Mouse (Mus musculus) stomach, postnatal 0 days (tissue): ENCODE data around the gene Scimp. TPM values are rescaled to one million over a fixed set of nuclear protein-coding genes. Genes with fewer than 3 reads are reported as not detected.

Experiments
- ATAC-seq: fragments of 200-750 bp; cut with Nextera tagmentation; 2 replicates; pipeline ENCODE4 v1.8.0; 2017; ENCODE audit not compliant: low FRiP score, low TSS enrichment
- DNase-seq: peaks from one replicate; pipeline ENCODE4 v3.0.0-alpha.2; 2016; ENCODE audit warnings: low spot score
- H3K27ac ChIP-seq: fragments of 300-500 bp; sonication (generic); replicated peaks from 2 replicates; pipeline ENCODE4 v1.5.1; 2014; ENCODE audit warnings: mild to moderate bottlenecking, control low read depth
- H3K27me3 ChIP-seq: fragments of 300-500 bp; sonication (generic); 2 replicates; pipeline ENCODE4 v1.6.1; 2014; ENCODE audit warnings: low read length; ENCODE audit not compliant: control insufficient read depth, insufficient read depth
- H3K36me3 ChIP-seq: fragments of 300-500 bp; sonication (generic); 2 replicates; pipeline ENCODE4 v1.6.1; 2014; ENCODE audit warnings: low read length, mixed read lengths; ENCODE audit not compliant: control insufficient read depth, insufficient read depth
- H3K4me1 ChIP-seq: fragments of 300-500 bp; sonication (generic); replicated peaks from 2 replicates; pipeline ENCODE4 v1.6.1; 2014; ENCODE audit warnings: antibody characterized with exemption; ENCODE audit not compliant: control insufficient read depth, insufficient read depth
- H3K4me2 ChIP-seq: fragments of 300-500 bp; sonication (generic); replicated peaks from 2 replicates; pipeline ENCODE4 v1.6.1; 2014; ENCODE audit warnings: low read depth, mild to moderate bottlenecking, control low read depth, moderate library complexity
- H3K4me3 ChIP-seq: fragments of 300-500 bp; sonication (generic); 2 replicates; pipeline ENCODE4 v1.5.1; 2014; ENCODE audit warnings: low read depth, low read length, control low read depth
- H3K9ac ChIP-seq: fragments of 300-500 bp; sonication (generic); 2 replicates; pipeline ENCODE4 v1.6.1; 2014; ENCODE audit warnings: mild to moderate bottlenecking, low read length, control low read depth, mixed read lengths
- H3K9me3 ChIP-seq: fragments of 300-500 bp; sonication (generic); 2 replicates; pipeline ENCODE4 v1.6.1; 2016; ENCODE audit warnings: low read length; ENCODE audit not compliant: control insufficient read depth
- CTCF ChIP-seq: IDR thresholded peaks from 2 replicates; pipeline ENCODE4 v1.5.1; 2016; ENCODE audit warnings: antibody characterized with exemption, low read depth, mild to moderate bottlenecking, moderate library complexity
- EP300 ChIP-seq: optimal IDR thresholded peaks from 2 replicates; pipeline ENCODE3; 2016; ENCODE audit warnings: antibody characterized with exemption
- WGBS: fragments of 180-500 bp; shearing (Covaris S2); extraction: QIAGEN DNeasy Blood & Tissue Kit; methylation state at CpG from one replicate; pipeline ENCODE4 v1.1.7; 2014; 5-methylcytosine and 5-hydroxymethylcytosine counted together
- polyA plus RNA-seq: library from polyadenylated mRNA; unstranded; fragments of >200 nt; fragmentation: Nextera tagmentation; extraction: Ambion mirVana; gene quantifications from 2 replicates; pipeline ENCODE4 v1.2.1, GENCODE M21; 2015

Gene Scimp
- polyA plus RNA-seq, 1 experiment from 2014 or later = 0.63 TPM

DNA sequence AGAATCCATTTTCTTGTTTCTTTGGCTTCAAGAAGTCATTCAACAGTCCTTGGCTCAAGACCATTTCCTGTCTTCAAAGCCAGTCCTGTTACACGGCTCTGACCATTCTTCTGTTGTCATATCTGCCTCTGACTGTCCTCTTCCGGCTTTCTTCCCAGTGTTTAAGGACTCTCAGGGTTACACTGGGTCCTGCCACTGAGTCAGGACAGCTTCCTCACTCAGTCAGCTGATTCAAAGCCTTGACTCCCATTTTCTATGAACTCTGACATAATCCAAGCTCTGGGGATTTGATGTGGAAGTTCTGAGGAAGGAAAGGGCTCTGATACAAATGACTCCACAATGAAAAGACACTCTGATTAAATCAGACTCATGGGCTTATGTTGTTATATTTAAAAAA, 9.5 kb downstream of the Scimp start:
- WGBS = 66% methylated on average over 2 of the region's 2 CpGs
- no peaks in the 10 kb centered on the region for H3K36me3 ChIP-seq
- DNase-seq (no peak), ATAC-seq (no peak)
- H3K9ac ChIP-seq = no peak overlapping the region
- no peak overlapping the region for H3K4me3 ChIP-seq
- no peak for TF ChIP-seq EP300
- no peak for TF ChIP-seq CTCF
- H3K4me1 ChIP-seq = no peaks in the 10 kb centered on the region
- no peak overlapping the region for H3K4me2 ChIP-seq
- no peaks in the 10 kb centered on the region for H3K9me3 ChIP-seq
- H3K27me3 ChIP-seq = no peaks in the 10 kb centered on the region
- H3K27ac ChIP-seq = no peak overlapping the region

DNA sequence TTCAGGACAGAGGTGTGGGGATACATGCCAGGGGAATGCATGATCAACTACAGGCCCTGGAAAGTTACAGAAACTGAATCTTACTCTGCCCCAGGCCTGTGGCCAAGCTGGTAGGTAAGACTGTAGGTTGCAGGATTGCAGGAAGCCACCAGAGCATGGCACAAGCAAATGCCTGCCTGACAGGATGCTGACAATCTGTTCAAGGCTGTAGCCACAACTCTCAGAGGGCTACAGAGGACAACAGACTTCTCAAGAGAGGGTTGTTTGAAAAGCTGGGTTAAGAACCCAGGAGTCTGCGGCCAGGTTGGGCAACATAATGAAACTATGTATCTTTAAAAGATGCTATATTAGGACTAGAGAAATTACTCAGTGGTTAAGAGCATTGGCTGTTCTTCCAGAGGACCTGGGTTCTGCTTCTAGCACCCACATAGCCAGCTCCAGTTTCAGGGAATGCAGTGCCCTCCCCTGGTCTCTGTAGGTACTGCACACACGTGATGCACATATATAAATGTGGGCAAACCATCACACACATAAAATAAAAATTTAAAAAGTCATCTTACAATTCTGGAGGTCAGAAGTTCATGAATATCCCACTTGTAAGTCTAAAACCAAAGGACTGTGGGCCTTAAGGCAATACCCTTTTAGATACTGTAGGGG, 10.1 kb downstream of the Scimp start:
- WGBS = 94% methylated on average over 2 of the region's 2 CpGs
- DNase-seq (no peak), ATAC-seq (no peak)
- no peaks in the 10 kb centered on the region for H3K9me3 ChIP-seq
- no peaks in the 10 kb centered on the region for H3K36me3 ChIP-seq
- H3K4me3 ChIP-seq = no peak overlapping the region
- no peaks in the 10 kb centered on the region for H3K27me3 ChIP-seq
- H3K27ac ChIP-seq = no peak overlapping the region
- H3K9ac ChIP-seq = no peak overlapping the region
- no peaks in the 10 kb centered on the region for H3K4me1 ChIP-seq
- no peak for TF ChIP-seq EP300
- TF ChIP-seq CTCF = no peak
- H3K4me2 ChIP-seq = no peak overlapping the region

DNA sequence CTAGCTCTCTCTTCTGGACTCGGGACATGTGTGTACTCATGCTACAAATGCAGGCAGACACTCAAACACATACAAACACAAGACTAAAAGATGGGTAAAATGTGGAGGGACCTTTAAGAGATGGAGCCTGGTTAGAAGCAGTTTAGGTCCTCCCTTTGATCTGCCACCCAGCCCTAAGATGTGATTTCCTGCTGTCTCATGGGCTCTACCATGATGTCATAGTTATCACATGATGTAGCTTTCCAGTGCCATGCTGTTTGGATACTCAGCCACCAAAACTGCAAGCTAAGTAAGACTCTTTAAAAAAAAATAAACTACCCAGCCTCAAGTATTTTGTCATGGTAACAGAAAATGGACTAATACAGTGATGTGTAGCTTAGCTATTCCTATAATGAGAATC, 20.0 kb downstream of the Scimp start:
- ATAC-seq (no peak), DNase-seq (no peak)
- Histone ChIP-seq H3K4me2 (no peak overlapping the region), H3K9ac (no peak overlapping the region), H3K9me3 (no peaks in the 10 kb centered on the region), H3K4me1 (no peaks in the 10 kb centered on the region), H3K27me3 (no peaks in the 10 kb centered on the region), H3K4me3 (no peak overlapping the region), H3K36me3 (no peaks in the 10 kb centered on the region), H3K27ac (no peak overlapping the region)
- no peak for TF ChIP-seq CTCF
- 88% methylated on average over 1 of the region's 1 CpGs for WGBS

DNA sequence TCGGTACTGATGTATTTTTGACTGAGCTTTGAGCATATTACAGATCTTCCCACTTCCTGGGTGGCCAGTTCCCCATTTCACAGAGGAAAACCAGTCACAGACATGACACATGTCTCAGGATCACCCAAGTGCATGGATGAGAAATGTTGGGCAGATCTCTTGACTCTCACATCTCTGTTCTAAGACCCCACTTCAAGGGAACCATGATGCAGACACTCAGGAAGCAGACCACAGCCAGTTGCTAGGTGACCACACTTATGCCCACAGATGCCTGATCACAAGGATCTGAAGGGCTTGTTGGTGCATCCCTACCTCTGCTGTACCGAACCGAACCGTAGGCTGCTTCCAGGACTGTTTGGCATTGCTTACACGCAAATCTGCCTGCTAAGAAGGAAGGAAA, 20.7 kb downstream of the Scimp start:
- ATAC-seq = no peak
- Histone ChIP-seq H3K9ac (no peak overlapping the region), H3K4me3 (no peak overlapping the region), H3K4me1 (no peaks in the 10 kb centered on the region), H3K36me3 (no peaks in the 10 kb centered on the region), H3K27ac (no peak overlapping the region), H3K9me3 (no peaks in the 10 kb centered on the region), H3K4me2 (no peak overlapping the region), H3K27me3 (no peaks in the 10 kb centered on the region)
- TF ChIP-seq EP300 = no peak
- no peak for TF ChIP-seq CTCF
- WGBS = 76% methylated on average over 5 of the region's 5 CpGs
- no peak for DNase-seq

DNA sequence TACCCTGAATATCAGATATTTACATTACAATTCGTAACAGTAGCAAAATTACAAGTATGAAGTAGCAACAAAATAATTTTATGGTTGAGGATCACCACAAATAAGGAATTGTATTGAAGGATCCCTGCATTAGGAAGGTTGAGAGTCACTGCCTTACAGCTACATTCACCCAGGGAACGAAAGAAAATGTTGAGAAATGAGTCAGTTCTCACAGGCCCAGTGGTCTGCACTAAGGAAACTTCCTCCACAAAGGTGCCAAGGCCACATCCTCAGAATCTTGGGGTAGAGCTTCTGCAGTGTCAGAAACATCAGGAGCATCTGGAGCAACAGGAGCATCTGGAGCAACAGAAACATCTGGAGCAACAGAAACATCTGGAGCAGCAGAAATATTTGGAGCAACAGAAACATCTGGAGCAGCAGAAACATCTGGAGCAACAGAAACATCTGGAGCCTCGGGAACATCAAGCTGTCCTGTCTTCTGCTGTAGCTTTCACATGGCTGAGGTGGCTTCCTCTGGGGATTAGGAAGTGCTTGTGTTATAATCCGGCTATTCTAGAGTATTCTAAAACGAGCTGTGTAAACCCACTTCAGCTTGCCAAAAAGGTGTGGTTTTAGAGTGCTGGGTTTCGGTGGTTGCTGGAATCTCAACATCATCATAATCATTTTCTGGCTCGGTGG, 21.4 kb downstream of the Scimp start:
- Histone ChIP-seq H3K36me3 (no peaks in the 10 kb centered on the region), H3K27ac (no peak overlapping the region), H3K27me3 (no peaks in the 10 kb centered on the region), H3K4me1 (no peaks in the 10 kb centered on the region), H3K4me3 (no peak overlapping the region), H3K9ac (no peak overlapping the region), H3K9me3 (no peaks in the 10 kb centered on the region), H3K4me2 (no peak overlapping the region)
- no peak for TF ChIP-seq CTCF
- no peak for TF ChIP-seq EP300
- ATAC-seq (no peak), DNase-seq (no peak)
- 46% methylated on average over 7 of the region's 7 CpGs for WGBS

DNA sequence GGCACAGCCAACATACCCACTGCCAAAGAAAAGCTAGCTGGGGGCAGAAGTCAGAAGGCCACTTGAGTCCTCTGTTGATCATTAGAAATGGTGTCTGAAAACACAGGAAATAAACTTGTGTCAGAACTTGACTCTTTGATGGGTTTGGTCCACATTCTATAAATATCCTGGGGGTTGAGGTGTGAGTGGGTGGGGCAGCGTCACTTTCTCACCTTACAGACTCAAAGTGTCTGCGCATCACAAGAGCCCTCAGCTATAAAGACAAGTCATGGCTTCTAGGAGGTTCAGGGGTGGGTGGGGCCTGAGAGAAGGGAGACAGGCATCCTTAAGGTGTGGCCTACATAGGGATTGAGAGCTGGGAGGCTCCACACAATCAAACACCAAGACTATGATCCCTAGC, 22.0 kb downstream of the Scimp start:
- WGBS = 83% methylated on average over 2 of the region's 2 CpGs
- ATAC-seq = no peak
- no peak overlapping the region for H3K4me2 ChIP-seq

More for the DNA sequence above, 22.0 kb downstream of the Scimp start:
- Histone ChIP-seq H3K9me3 (no peaks in the 10 kb centered on the region), H3K27me3 (no peaks in the 10 kb centered on the region), H3K36me3 (no peaks in the 10 kb centered on the region), H3K27ac (no peak overlapping the region), H3K4me3 (no peak overlapping the region), H3K9ac (no peak overlapping the region), H3K4me1 (no peaks in the 10 kb centered on the region)
- no peak for DNase-seq
- TF ChIP-seq EP300 (no peak), CTCF (no peak)
